Mouse (Mus musculus) liver, adult 2 months (tissue): ENCODE measurements at regions not wholly inside any gene's neighbourhood (a gene's known extent, or its start where the extent isn't known, plus 50 kb on each side); places are given as distances from the start of the nearest gene placed in this dataset.

Source experiments
- CTCF ChIP-seq: fragments of 200-500 bp; IDR thresholded peaks from 2 replicates; pipeline ENCODE4 v1.5.1; 2011; ENCODE audit warnings: low read depth, low read length, control low read depth
- POLR2A ChIP-seq: fragments of 200-500 bp; IDR thresholded peaks from 2 replicates; pipeline ENCODE4 v1.6.1; 2011; ENCODE audit warnings: low read length, control low read depth; ENCODE audit not compliant: insufficient read depth; ENCODE audit errors: extremely low read depth

GRCm38 (mm10) chr2:131672223-131672622 lies 110.1 kb upstream of the Adra1d start:
- TF ChIP-seq POLR2A (no peak), CTCF (no peak)
